Mouse (Mus musculus): ENCODE measurements around the gene Tdrd3. TPM values are rescaled to one million over a fixed set of nuclear protein-coding genes. Genes with fewer than 3 reads are reported as not detected.

The Tdrd3 gene
- polyA plus RNA-seq, 1 experiment from 2014 or later = 5.6 TPM

DNA sequence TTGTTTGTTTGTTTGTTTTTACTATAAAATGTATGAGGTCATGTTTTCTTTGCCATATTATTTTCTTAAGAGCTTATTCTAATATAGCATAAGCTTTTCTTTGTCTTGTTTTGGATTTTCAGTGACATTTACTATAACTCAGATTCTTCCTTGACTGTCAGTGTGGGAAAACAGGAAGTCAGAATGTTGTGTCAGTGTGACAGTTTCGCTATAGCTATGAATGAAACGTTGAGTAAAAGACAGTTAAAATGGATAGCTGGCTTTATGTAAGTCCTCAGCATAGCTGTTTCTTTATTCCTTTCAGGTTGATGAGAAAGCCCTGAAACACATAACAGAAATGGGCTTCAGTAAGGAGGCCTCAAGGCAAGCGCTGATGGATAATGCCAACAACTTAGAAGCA is 69.4 kb downstream of the Tdrd3 start:
- no peak for TF ChIP-seq EP300 (IDR thresholded peaks at IDR 0.05; ENCODE audit: low read depth)
- no peak for TF ChIP-seq CTCF (IDR thresholded peaks at IDR 0.05; ENCODE audit: low read depth)
- 60% methylated on average over 3 of the region's 3 CpGs for WGBS (ENCODE audit: insufficient replicate concordance)
- Histone ChIP-seq H3K4me2 (ENCODE audit: low read depth, low read length) (no peak overlapping the region), H3K27me3 (ENCODE audit: insufficient read depth, low read length) (no peaks in the 10 kb centered on the region), H3K36me3 (replicated peaks; ENCODE audit: insufficient read depth, low read length) (peaks cover 9% of the 10 kb centered on the region), H3K4me1 (ENCODE audit: insufficient read depth) (no peaks in the 10 kb centered on the region), H3K4me3 (ENCODE audit: low read depth, low read length) (no peak overlapping the region), H3K9ac (replicated peaks) (no peak overlapping the region), H3K9me3 (ENCODE audit: low read length) (no peaks in the 10 kb centered on the region), H3K27ac (ENCODE audit: low read depth) (no peak overlapping the region)
- DNase-seq = no peak
- no peak for ATAC-seq

DNA sequence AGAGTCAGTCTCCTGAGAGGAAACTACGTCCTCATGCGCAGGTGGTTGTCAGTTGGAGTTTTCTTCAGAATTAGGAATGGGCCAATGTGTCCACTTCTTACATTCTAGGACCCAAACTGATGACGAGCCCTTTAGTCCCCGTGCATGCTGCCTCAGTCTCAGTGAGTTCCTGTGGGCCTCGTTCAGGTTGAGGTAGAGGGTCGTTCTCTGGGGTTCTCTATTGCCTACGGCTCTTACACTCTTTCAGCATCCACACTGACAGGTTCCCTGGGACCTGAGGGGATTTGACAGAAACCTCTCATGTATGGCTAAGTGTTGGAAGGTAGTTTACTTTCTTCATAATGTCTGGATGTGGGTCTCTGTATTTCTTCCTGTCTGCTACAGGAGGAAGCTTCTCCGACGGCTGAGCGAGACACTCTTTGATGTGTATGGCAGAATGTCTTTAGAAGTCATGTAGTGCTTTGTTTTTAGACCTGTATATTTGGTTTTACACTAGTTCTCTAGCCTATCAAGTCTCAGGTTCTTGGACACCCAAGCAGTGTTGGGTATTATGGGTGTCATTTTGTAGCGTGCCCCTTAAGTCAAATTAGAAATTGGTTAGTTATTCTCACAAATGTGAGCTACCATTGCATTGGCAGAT is 81.6 kb downstream of the Tdrd3 start:
- ATAC-seq = no peak
- no peak for DNase-seq
- WGBS (ENCODE audit: insufficient replicate concordance) = 88% methylated on average over 11 of the region's 11 CpGs
- no peaks in the 10 kb centered on the region for H3K4me1 ChIP-seq (ENCODE audit: insufficient read depth)
- H3K36me3 ChIP-seq (replicated peaks; ENCODE audit: insufficient read depth, low read length) = no peaks in the 10 kb centered on the region; the same call in 1 of the 2 replicates
- TF ChIP-seq EP300 (IDR thresholded peaks at IDR 0.05; ENCODE audit: low read depth) = no peak
- TF ChIP-seq CTCF (IDR thresholded peaks at IDR 0.05; ENCODE audit: low read depth) = no peak
- no peaks in the 10 kb centered on the region for H3K9me3 ChIP-seq (ENCODE audit: low read length)
- H3K27me3 ChIP-seq (ENCODE audit: insufficient read depth, low read length) = no peaks in the 10 kb centered on the region
- no peak overlapping the region for H3K4me3 ChIP-seq (ENCODE audit: low read depth, low read length)
- no peak overlapping the region for H3K4me2 ChIP-seq (ENCODE audit: low read depth, low read length)
- H3K27ac ChIP-seq (ENCODE audit: low read depth) = no peak overlapping the region
- H3K9ac ChIP-seq (replicated peaks) = no peak overlapping the region

DNA sequence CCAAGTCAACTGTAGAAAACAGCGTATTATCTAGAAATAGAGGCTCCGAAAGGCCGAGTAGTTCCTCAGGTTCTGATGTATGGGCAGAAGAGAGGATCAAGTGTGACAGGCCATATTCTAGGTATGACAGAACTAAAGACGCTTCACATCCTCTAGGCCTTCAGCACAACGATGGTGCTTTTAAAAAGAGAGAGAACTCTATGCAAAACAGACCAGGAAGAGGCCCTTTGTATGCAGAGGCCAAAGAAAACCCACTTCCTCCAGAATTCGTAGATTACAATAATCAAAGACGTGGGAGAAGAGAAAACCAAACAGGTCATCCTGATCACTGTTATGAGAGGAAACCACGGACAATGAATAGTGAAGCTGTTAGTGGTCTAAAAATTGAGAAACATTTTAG is 89.5 kb downstream of the Tdrd3 start:
- Histone ChIP-seq H3K4me2 (ENCODE audit: low read depth, low read length) (no peak overlapping the region), H3K9me3 (ENCODE audit: low read length) (no peaks in the 10 kb centered on the region), H3K4me1 (ENCODE audit: insufficient read depth) (no peaks in the 10 kb centered on the region), H3K4me3 (ENCODE audit: low read depth, low read length) (no peak overlapping the region), H3K27me3 (ENCODE audit: insufficient read depth, low read length) (no peaks in the 10 kb centered on the region), H3K36me3 (replicated peaks; ENCODE audit: insufficient read depth, low read length) (peaks cover 10% of the 10 kb centered on the region), H3K9ac (replicated peaks) (no peak overlapping the region), H3K27ac (ENCODE audit: low read depth) (no peak overlapping the region)
- TF ChIP-seq EP300 (IDR thresholded peaks at IDR 0.05; ENCODE audit: low read depth) (no peak), CTCF (IDR thresholded peaks at IDR 0.05; ENCODE audit: low read depth) (no peak)
- DNase-seq = no peak
- 60% methylated on average over 8 of the region's 8 CpGs for WGBS (ENCODE audit: insufficient replicate concordance)
- no peak for ATAC-seq

DNA sequence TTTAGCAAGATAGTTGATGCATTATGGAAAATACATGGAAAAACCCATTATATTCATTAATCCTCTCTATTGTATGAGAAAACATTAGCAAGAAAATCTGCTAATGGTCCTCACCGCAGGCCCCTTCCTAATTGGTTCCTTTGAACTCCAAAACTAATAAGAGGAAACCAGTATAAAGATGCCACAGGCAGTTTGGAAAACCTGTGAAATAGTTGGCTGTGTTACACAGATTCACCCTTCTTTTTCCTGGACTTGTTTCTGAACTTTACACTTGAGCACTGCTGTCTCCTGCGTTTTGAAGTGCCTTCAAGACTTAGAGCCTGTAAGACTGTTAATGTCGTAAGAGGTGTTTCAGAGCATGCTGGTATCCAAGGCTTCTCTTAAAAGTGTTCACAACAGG is 98.8 kb downstream of the Tdrd3 start:
- DNase-seq = no peak
- ATAC-seq = no peak
- WGBS (ENCODE audit: insufficient replicate concordance) = 85% methylated on average over 3 of the region's 3 CpGs
- Histone ChIP-seq H3K27me3 (ENCODE audit: insufficient read depth, low read length) (no peaks in the 10 kb centered on the region), H3K27ac (ENCODE audit: low read depth) (no peak overlapping the region), H3K4me3 (ENCODE audit: low read depth, low read length) (no peak overlapping the region), H3K36me3 (replicated peaks; ENCODE audit: insufficient read depth, low read length) (peaks cover 10% of the 10 kb centered on the region), H3K4me1 (ENCODE audit: insufficient read depth) (no peaks in the 10 kb centered on the region), H3K9ac (replicated peaks) (no peak overlapping the region), H3K9me3 (ENCODE audit: low read length) (no peaks in the 10 kb centered on the region), H3K4me2 (ENCODE audit: low read depth, low read length) (no peak overlapping the region)
- TF ChIP-seq CTCF (IDR thresholded peaks at IDR 0.05; ENCODE audit: low read depth) (no peak), EP300 (IDR thresholded peaks at IDR 0.05; ENCODE audit: low read depth) (no peak)

DNA sequence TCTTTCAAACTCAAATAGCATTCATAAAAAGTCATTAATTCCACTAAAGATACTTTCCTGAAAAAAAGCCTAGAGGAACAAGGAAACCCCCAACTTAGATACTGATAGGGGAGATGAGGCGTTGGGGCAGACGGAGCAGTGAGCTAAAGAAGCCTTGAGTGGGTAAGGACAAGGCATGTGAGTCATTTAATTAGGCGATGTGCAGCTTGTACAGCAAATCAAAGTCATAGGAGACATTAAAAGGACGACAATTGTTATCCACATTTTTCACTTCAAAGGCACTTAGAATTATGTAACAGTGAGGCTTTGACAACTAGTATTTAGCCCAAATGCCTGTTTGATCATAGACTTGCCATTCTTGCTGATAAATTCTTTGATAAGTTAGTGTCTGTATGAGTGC is 100.9 kb downstream of the Tdrd3 start:
- Histone ChIP-seq H3K4me2 (ENCODE audit: low read depth, low read length) (no peak overlapping the region), H3K27me3 (ENCODE audit: insufficient read depth, low read length) (no peaks in the 10 kb centered on the region), H3K9me3 (ENCODE audit: low read length) (no peaks in the 10 kb centered on the region), H3K36me3 (replicated peaks; ENCODE audit: insufficient read depth, low read length) (peaks cover 10% of the 10 kb centered on the region), H3K4me3 (ENCODE audit: low read depth, low read length) (no peak overlapping the region), H3K4me1 (ENCODE audit: insufficient read depth) (no peaks in the 10 kb centered on the region), H3K27ac (ENCODE audit: low read depth) (no peak overlapping the region), H3K9ac (replicated peaks) (no peak overlapping the region)
- no peak for TF ChIP-seq EP300 (IDR thresholded peaks at IDR 0.05; ENCODE audit: low read depth)
- no peak for TF ChIP-seq CTCF (IDR thresholded peaks at IDR 0.05; ENCODE audit: low read depth)
- no peak for ATAC-seq
- no peak for DNase-seq
- WGBS (ENCODE audit: insufficient replicate concordance) = 85% methylated on average over 4 of the region's 4 CpGs

DNA sequence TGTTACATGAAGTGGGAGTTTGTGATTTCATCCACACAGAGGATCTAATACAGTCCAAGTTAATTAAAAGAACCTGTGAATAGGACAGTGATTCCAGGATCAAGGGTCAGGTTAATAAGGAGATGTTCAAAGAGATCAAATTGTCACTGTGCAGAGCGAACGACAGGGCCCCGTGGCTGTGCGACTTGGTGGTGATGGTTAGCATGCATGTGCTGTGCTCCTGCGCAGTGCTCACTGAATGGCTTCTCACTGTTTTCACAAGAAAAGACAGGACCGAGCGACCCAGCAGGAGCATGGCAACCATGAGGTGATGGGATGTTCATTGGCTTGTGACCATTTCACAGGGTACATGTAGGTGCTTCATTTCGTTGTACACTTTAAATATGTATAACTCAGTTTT is 115.4 kb downstream of the Tdrd3 start:
- H3K27ac ChIP-seq (ENCODE audit: low read depth) = no peak overlapping the region
- no peak for DNase-seq
- H3K9me3 ChIP-seq (ENCODE audit: low read length) = no peaks in the 10 kb centered on the region
- no peaks in the 10 kb centered on the region for H3K27me3 ChIP-seq (ENCODE audit: insufficient read depth, low read length)
- TF ChIP-seq EP300 (IDR thresholded peaks at IDR 0.05; ENCODE audit: low read depth) (no peak), CTCF (IDR thresholded peaks at IDR 0.05; ENCODE audit: low read depth) (no peak)
- WGBS (ENCODE audit: insufficient replicate concordance) = 91% methylated on average over 8 of the region's 8 CpGs
- H3K36me3 ChIP-seq (replicated peaks; ENCODE audit: insufficient read depth, low read length) = no peaks in the 10 kb centered on the region
- H3K4me3 ChIP-seq (ENCODE audit: low read depth, low read length) = no peak overlapping the region
- no peak overlapping the region for H3K9ac ChIP-seq (replicated peaks)
- ATAC-seq = no peak
- H3K4me2 ChIP-seq (ENCODE audit: low read depth, low read length) = no peak overlapping the region
- no peaks in the 10 kb centered on the region for H3K4me1 ChIP-seq (ENCODE audit: insufficient read depth)

Data from liver, postnatal 0 days (tissue).